Mouse (Mus musculus) limb, embryonic 14.5 days (tissue): ENCODE measurements around the gene 1810055G02Rik. TPM values are rescaled to one million over a fixed set of nuclear protein-coding genes. Genes with fewer than 3 reads are reported as not detected.

Source experiments
- ATAC-seq: fragments of 200-750 bp; cut with Nextera tagmentation; 2 replicates; pipeline ENCODE4 v1.8.0; 2017; ENCODE audit warnings: low read depth, moderate number of reproducible peaks, moderate TSS enrichment; ENCODE audit not compliant: low FRiP score
- DNase-seq: peaks from one replicate; pipeline ENCODE4 v3.0.0-alpha.2; 2015; ENCODE audit warnings: low spot score
- H3K27ac ChIP-seq: fragments of 300-500 bp; sonication (generic); replicated peaks from 2 replicates; pipeline ENCODE4 v1.5.1; 2014; ENCODE audit warnings: low read depth, mild to moderate bottlenecking, low read length, moderate library complexity, mixed read lengths
- H3K27me3 ChIP-seq: fragments of 300-500 bp; sonication (generic); 2 replicates; pipeline ENCODE4 v1.6.1; 2014; ENCODE audit warnings: low read length, mixed read lengths; ENCODE audit not compliant: control insufficient read depth, insufficient read depth
- H3K36me3 ChIP-seq: fragments of 300-500 bp; sonication (generic); 2 replicates; pipeline ENCODE4 v1.6.1; 2014; ENCODE audit warnings: mild to moderate bottlenecking, low read length, moderate library complexity, mixed read lengths; ENCODE audit not compliant: control insufficient read depth, insufficient read depth
- H3K4me1 ChIP-seq: fragments of 300-500 bp; sonication (generic); 2 replicates; pipeline ENCODE4 v1.6.1; 2014; ENCODE audit warnings: antibody characterized with exemption, low read length, mixed read lengths; ENCODE audit not compliant: control insufficient read depth, insufficient read depth
- H3K4me2 ChIP-seq: fragments of 300-500 bp; sonication (generic); replicated peaks from 2 replicates; pipeline ENCODE4 v1.6.1; 2014; ENCODE audit warnings: low read depth, mild to moderate bottlenecking, low read length, moderate library complexity; ENCODE audit not compliant: severe bottlenecking
- H3K4me3 ChIP-seq: fragments of 300-500 bp; sonication (generic); replicated peaks from 2 replicates; pipeline ENCODE4 v1.5.1; 2014; ENCODE audit warnings: low read length
- H3K9ac ChIP-seq: fragments of 300-500 bp; sonication (generic); 2 replicates; pipeline ENCODE4 v1.6.1; 2014; ENCODE audit warnings: mild to moderate bottlenecking, low read depth, low read length, moderate library complexity; ENCODE audit not compliant: severe bottlenecking
- H3K9me3 ChIP-seq: fragments of 300-500 bp; sonication (generic); 2 replicates; pipeline ENCODE4 v1.6.1; 2016; ENCODE audit warnings: low read length; ENCODE audit not compliant: control insufficient read depth
- POLR2A ChIP-seq: fragments of 200-500 bp; IDR thresholded peaks from 2 replicates; pipeline ENCODE4 v1.8.0; 2012; ENCODE audit warnings: inconsistent platforms, mild to moderate bottlenecking, moderate library complexity, borderline replicate concordance; ENCODE audit not compliant: insufficient read depth, insufficient read length; ENCODE audit errors: extremely low read depth
- WGBS: fragments of 180-500 bp; shearing (Covaris S2); extraction: QIAGEN DNeasy Blood & Tissue Kit; methylation state at CpG from one replicate; pipeline ENCODE4 v1.1.7; 2014; 5-methylcytosine and 5-hydroxymethylcytosine counted together
- polyA plus RNA-seq, 2 experiments: library from polyadenylated mRNA; depleted of rRNA in 1 of 2; stranded (reverse) in 1 of 2; unstranded in 1 of 2; fragments of >200 nt; fragmentation: Nextera tagmentation in 1 of 2; extraction: Ambion mirVana in 1 of 2; gene quantifications; 2 replicates each; pipeline versions ENCODE4 v1.2.1 to v1.2.3; 2012 to 2014

Gene 1810055G02Rik
- polyA plus RNA-seq, 2 experiments = 56.4 to 76.0 TPM

GRCm38 (mm10) chr19:3743851-3744512, 35.9 kb downstream of the 1810055G02Rik start:
- Histone ChIP-seq H3K4me3 (peak overlapping the region; percentile 38), H3K27me3 (no peaks in the 10 kb centered on the region), H3K4me1 (no peaks in the 10 kb centered on the region), H3K36me3 (no peaks in the 10 kb centered on the region), H3K4me2 (peak overlapping the region; percentile 50), H3K9me3 (no peaks in the 10 kb centered on the region), H3K27ac (peak overlapping the region; percentile 40; the same call in 1 of the 2 replicates), H3K9ac (peak overlapping the region; percentile 55)
- 4% methylated on average over 13 of the region's 13 CpGs for WGBS
- peak; percentile 55 for DNase-seq
- peak; percentile 68; the same call in 1 of the 2 replicates for TF ChIP-seq POLR2A
- ATAC-seq = peak; percentile 71; the same call in 1 of the 2 replicates

- Histone ChIP-seq H3K4me1 (no peaks in the 10 kb centered on the region), H3K9ac (no peak overlapping the region), H3K4me2 (no peak overlapping the region), H3K4me3 (no peak overlapping the region), H3K36me3 (no peaks in the 10 kb centered on the region), H3K9me3 (no peaks in the 10 kb centered on the region), H3K27ac (no peak overlapping the region), H3K27me3 (no peaks in the 10 kb centered on the region)
- no peak for TF ChIP-seq POLR2A
- 42% methylated on average over 8 of the region's 8 CpGs for WGBS
- no peak for DNase-seq
- ATAC-seq = no peak
Measured at GRCm38 (mm10) chr19:3752621-3753239, 44.6 kb downstream of the 1810055G02Rik start.

- H3K4me1 ChIP-seq = no peaks in the 10 kb centered on the region
- H3K4me2 ChIP-seq = no peak overlapping the region
- H3K4me3 ChIP-seq = no peak overlapping the region
- no peaks in the 10 kb centered on the region for H3K36me3 ChIP-seq
- WGBS = 84% methylated on average over 1 of the region's 1 CpGs
- no peaks in the 10 kb centered on the region for H3K27me3 ChIP-seq
- DNase-seq (no peak), ATAC-seq (no peak)
- no peak for TF ChIP-seq POLR2A
- H3K9ac ChIP-seq = no peak overlapping the region
- H3K27ac ChIP-seq = no peak overlapping the region
- H3K9me3 ChIP-seq = no peaks in the 10 kb centered on the region
Measured at GRCm38 (mm10) chr19:3753240-3753633, 45.1 kb downstream of the 1810055G02Rik start.

- TF ChIP-seq POLR2A = no peak
- no peak for ATAC-seq
- Histone ChIP-seq H3K27ac (no peak overlapping the region), H3K4me3 (no peak overlapping the region), H3K9me3 (no peaks in the 10 kb centered on the region), H3K9ac (no peak overlapping the region), H3K4me1 (no peaks in the 10 kb centered on the region), H3K4me2 (no peak overlapping the region), H3K36me3 (no peaks in the 10 kb centered on the region), H3K27me3 (no peaks in the 10 kb centered on the region)
- WGBS = 54% methylated on average over 8 of the region's 8 CpGs
- DNase-seq = no peak
Measured at GRCm38 (mm10) chr19:3753738-3754137, 45.6 kb downstream of the 1810055G02Rik start.

GRCm38 (mm10) chr19:3757861-3758260, 49.8 kb downstream of the 1810055G02Rik start:
- 58% methylated on average over 1 of the region's 1 CpGs for WGBS
- no peak for DNase-seq
- Histone ChIP-seq H3K9ac (no peak overlapping the region), H3K27ac (no peak overlapping the region), H3K9me3 (no peaks in the 10 kb centered on the region), H3K4me1 (no peaks in the 10 kb centered on the region), H3K4me3 (no peak overlapping the region), H3K4me2 (no peak overlapping the region), H3K36me3 (no peaks in the 10 kb centered on the region), H3K27me3 (no peaks in the 10 kb centered on the region)
- ATAC-seq = no peak
- no peak for TF ChIP-seq POLR2A
